Mouse (Mus musculus) erythroblast, embryonic 14.5 days (primary cell): ENCODE measurements around the gene A530016L24Rik.

Experiments used
- GATA1 ChIP-seq: IDR thresholded peaks from 2 replicates; pipeline ENCODE4 v1.6.1; 2012; ENCODE audit warnings: low read length, inconsistent platforms, mixed read lengths
- TAL1 ChIP-seq: IDR thresholded peaks from 3 replicates; pipeline ENCODE4 v1.6.1; 2012; ENCODE audit warnings: low read length, inconsistent platforms, mixed read lengths

DNA sequence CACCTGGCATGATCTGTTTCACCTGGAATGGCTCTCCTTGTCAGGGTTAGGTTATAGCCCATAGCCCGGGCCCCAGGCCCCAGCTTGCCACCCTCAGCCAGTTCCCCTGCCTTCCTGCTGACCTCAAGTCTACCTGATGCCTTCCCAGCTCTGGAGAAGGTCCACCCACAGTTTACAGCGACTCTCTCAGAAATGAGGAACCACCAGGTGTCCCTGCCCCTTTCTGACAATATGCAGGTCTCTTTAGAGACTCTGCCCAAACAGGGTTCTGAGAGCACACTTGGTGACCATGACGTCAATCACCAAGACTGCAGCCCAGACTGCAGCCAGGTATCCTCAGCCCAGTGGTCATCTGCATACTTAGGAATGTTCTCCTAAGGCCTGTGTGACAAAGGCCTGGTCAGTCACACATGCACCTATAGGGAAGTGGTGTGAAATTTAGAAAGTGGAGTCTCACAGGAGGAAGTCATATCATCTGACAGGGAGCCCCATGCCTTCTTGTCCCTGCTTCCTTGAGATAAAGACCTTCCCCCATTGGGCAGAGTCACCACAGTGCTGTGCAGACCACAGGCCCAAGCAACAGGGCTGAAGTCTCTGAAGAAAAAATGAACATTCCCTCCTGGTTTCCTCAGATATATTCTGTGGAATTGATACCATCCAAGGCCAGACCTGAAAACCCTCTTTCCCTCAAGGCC lies 25.4 kb upstream of the A530016L24Rik start:
- TF ChIP-seq GATA1 (no peak), TAL1 (no peak)
